ENCODE assay signal across 8 mouse cellular contexts in the genomic region with DNA sequence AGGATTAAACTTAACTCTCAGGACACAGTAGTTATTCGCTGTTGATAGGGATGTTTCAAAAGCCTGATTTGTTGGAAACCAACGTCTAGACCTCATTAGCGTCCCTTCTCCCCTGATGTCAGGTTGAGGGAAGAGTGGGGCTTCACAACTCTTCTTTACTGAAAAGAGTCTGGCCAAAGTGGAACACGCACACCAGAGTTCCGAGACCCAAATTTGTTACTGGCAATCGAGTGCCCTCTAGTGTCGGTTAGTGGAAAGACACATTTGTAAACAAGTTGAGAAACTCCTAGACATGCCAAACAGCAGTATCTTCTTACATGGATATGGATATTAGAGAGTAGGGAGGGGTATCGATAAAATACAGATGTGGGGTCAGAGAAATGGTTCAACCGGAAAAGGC. TPM values are rescaled to one million over a fixed set of nuclear protein-coding genes. Genes with fewer than 3 reads are reported as not detected.
DNase-seq lines count a peak whose midpoint lies in the region; ATAC-seq and TF ChIP-seq lines count a peak whose summit lies in the region.

No protein-coding gene starts in this region.

- DNase-seq in gastrocnemius, adult 2 months: peak; percentile 55
- DNase-seq in gastrocnemius, adult 8-10 months (ENCODE audit: low spot score in 2 of 2): no peak
- peak; percentile 66 for DNase-seq in CD4-positive helper T cell, adult 2 months (ENCODE audit: low read depth, low spot score)
- DNase-seq in forebrain, postnatal 0 days: peak; percentile 91
- DNase-seq in kidney, postnatal 36 days: peak; percentile 67 to 69
- peak; percentile 38 for DNase-seq in lung, adult 2 months
- peak; percentile 37 for DNase-seq in right cerebral cortex, postnatal 4 days

- no peak overlapping the region for H3K27ac ChIP-seq in gastrocnemius, adult 2 months
- H3K27ac ChIP-seq in forebrain, postnatal 0 days (ENCODE audit: low read depth, low read length): no peak overlapping the region

- H3K9me3 ChIP-seq in forebrain, postnatal 0 days (ENCODE audit: low read length): no peaks in the 10 kb centered on the region

- H3K4me1 ChIP-seq in forebrain, postnatal 0 days (ENCODE audit: insufficient read depth): no peaks in the 10 kb centered on the region
- no peaks in the 10 kb centered on the region for H3K4me1 ChIP-seq in lung, adult 2 months (ENCODE audit: control insufficient read depth, insufficient read depth, low read length)

- no peak for TF ChIP-seq POLR2A in lung, adult 2 months (IDR thresholded peaks at IDR 0.05; ENCODE audit: borderline replicate concordance, extremely low read depth, low read depth, low read length)

- no peak overlapping the region for H3K9ac ChIP-seq in forebrain, postnatal 0 days

- 7% methylated on average over 9 of the region's 9 CpGs for WGBS in forebrain, postnatal 0 days
- 4% methylated on average over 9 of the region's 9 CpGs for WGBS in lung, adult 2 months

- ATAC-seq in cerebellum, adult (ENCODE audit: insufficient number of reproducible peaks, low FRiP score, low TSS enrichment): peak; percentile 49; the same call in 1 of the 2 replicates
- ATAC-seq in forebrain, postnatal 0 days: peak; percentile 50

- intact Hi-C loops in gastrocnemius, adult 2 months (cut with DNase I): loop anchor here (1.0 to 5.0 kb wide), 2 partner anchors 290 to 388 kb away; no protein-coding TSS in a partner anchor

- no peaks in the 10 kb centered on the region for H3K27me3 ChIP-seq in forebrain, postnatal 0 days (ENCODE audit: insufficient read depth, low read length)

- H3K36me3 ChIP-seq in forebrain, postnatal 0 days (ENCODE audit: insufficient read depth): no peaks in the 10 kb centered on the region

- peak; percentile 82 for TF ChIP-seq CTCF in gastrocnemius, adult 2 months (IDR thresholded peaks at IDR 0.05)
- peak; percentile 88 for TF ChIP-seq CTCF in forebrain, postnatal 0 days (IDR thresholded peaks at IDR 0.05; ENCODE audit: low read depth)
- TF ChIP-seq CTCF in lung, adult 2 months (IDR thresholded peaks at IDR 0.05; ENCODE audit: insufficient read depth, low read length): peak; percentile 58

- H3K4me2 ChIP-seq in forebrain, postnatal 0 days (ENCODE audit: low read depth): no peak overlapping the region

- H3K4me3 ChIP-seq in gastrocnemius, adult 2 months: no peak overlapping the region
- H3K4me3 ChIP-seq in forebrain, postnatal 0 days (ENCODE audit: low read depth, low read length): no peak overlapping the region
- no peak overlapping the region for H3K4me3 ChIP-seq in lung, adult 2 months (replicated peaks; ENCODE audit: extremely low read depth, low read depth, low read length)

RNA-seq across cellular contexts. Expression of gene Dpf3, which starts 14.7 kb away (rescaled TPM):
- 10 to 100 TPM; 22.5 to 26.3 TPM for total RNA-seq in gastrocnemius, adult 2 months (2021)
- 10 to 100 TPM; 16.1 to 21.9 (median 20.1) TPM for total RNA-seq in gastrocnemius, adult 8-10 months (2022)
- 11.4 and 15.3 TPM in 2 replicates for total RNA-seq in forebrain, postnatal 0 days (2014; rRNA removed)
- polyA plus RNA-seq in forebrain, postnatal 0 days (2015; fragmentation: Nextera tagmentation; extraction: Ambion mirVana): 4.9 and 8.1 TPM in 2 replicates
- 0.69 and 1.2 TPM in 2 replicates for polyA plus RNA-seq in lung, adult 2 months (2012; rRNA removed)

RNA-seq across cellular contexts. Expression of gene Dcaf4, which starts 18.1 kb away (rescaled TPM):
- total RNA-seq in gastrocnemius, adult 2 months (2021): 10 to 100 TPM; 18.0 to 24.5 TPM
- 10 to 100 TPM; 18.7 to 30.4 (median 20.5) TPM for total RNA-seq in gastrocnemius, adult 8-10 months (2022)
- total RNA-seq in forebrain, postnatal 0 days (2014; rRNA removed): 45.3 and 49.7 TPM in 2 replicates
- 42.4 and 42.7 TPM in 2 replicates for polyA plus RNA-seq in forebrain, postnatal 0 days (2015; fragmentation: Nextera tagmentation; extraction: Ambion mirVana)
- 10.1 and 19.5 TPM in 2 replicates for polyA plus RNA-seq in lung, adult 2 months (2012; rRNA removed)

Comparison
In these comparisons a context has a peak if more than half of its experiments do, and no peak if none do; other contexts are left out.
1. DNase-seq: peak in gastrocnemius, adult 2 months (single experiment), CD4-positive helper T cell, adult 2 months (single experiment), forebrain, postnatal 0 days (single experiment), kidney, postnatal 36 days (2 of 2), lung, adult 2 months (single experiment) and right cerebral cortex, postnatal 4 days (single experiment); none in gastrocnemius, adult 8-10 months (0 of 2).
2. Peak in every context shown above with its lines, with median percentiles within 50 percentile points of each other: CTCF ChIP-seq.